7 mouse cellular contexts compared by ENCODE assay signal in the genomic region with DNA sequence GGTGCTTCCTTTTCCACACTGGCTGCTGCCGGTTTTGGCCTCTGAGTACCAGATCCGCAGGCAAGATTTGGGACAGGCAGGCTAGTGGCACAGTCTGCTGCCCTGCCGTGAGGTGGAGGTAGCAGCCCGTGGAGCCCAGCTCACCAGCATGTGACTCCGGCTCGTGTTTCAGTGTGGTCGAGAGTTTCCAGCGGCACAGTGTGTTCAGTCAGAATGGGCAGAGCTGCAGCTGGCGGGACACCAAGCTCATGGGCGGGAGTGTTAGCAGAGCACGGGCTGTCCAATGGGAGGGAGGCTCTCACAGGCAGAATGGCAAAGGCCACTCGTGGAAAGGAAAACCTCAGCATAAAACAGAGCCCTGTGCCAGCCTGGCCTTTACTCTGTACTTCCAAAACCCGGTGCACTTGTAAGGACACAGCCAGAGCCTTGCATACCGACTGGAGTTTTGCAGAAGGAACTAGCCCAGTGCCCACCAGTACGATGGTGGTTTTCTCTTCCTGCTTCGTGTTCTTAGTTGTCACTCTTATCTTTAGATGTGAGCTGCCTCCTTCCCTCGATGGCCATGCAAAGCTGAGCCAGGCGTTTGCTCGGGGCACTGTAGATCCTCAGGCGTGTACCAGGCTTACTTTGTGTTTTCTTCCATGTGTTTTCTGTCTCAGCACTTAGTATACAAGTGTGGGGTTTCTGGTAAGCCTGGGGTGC. TPM values are rescaled to one million over a fixed set of nuclear protein-coding genes. Genes with fewer than 3 reads are reported as not detected.
A peak's percentile ranks its signal among the peaks of the same experiment; 100 is the strongest.
DNase-seq lines count a peak whose midpoint lies in the region; ATAC-seq lines count a peak whose summit lies in the region.

No protein-coding gene starts in this region.

- peak overlapping the region; percentile 22 for H3K27ac ChIP-seq in brown adipose tissue, adult 24 weeks (replicated peaks; ENCODE audit: low read depth, low read length)
- 0 out of 2 replicates have a peak overlapping the region, but pooled peaks have one; percentile 3 for H3K27ac ChIP-seq in intestine, embryonic 15.5 days
- no peak overlapping the region for H3K27ac ChIP-seq in stomach, embryonic 14.5 days (ENCODE audit: low read length)

- peaks cover 10% of the 10 kb centered on the region for H3K36me3 ChIP-seq in intestine, embryonic 15.5 days
- H3K36me3 ChIP-seq in stomach, embryonic 14.5 days (ENCODE audit: control insufficient read depth, insufficient read depth, low read length): peaks cover 20% of the 10 kb centered on the region; the same call in 1 of the 2 replicates

- H3K4me3 ChIP-seq in brown adipose tissue, adult 24 weeks (ENCODE audit: insufficient read depth, low read depth, low read length): no peak overlapping the region
- H3K4me3 ChIP-seq in intestine, embryonic 15.5 days (replicated peaks): no peak overlapping the region
- no peak overlapping the region for H3K4me3 ChIP-seq in stomach, embryonic 14.5 days (ENCODE audit: low read depth, low read length)

- H3K4me2 ChIP-seq in intestine, embryonic 15.5 days (replicated peaks): no peak overlapping the region
- no peak overlapping the region for H3K4me2 ChIP-seq in stomach, embryonic 14.5 days (replicated peaks; ENCODE audit: low read depth, low read length)

- H3K9ac ChIP-seq in intestine, embryonic 15.5 days: no peak overlapping the region
- H3K9ac ChIP-seq in stomach, embryonic 14.5 days (replicated peaks; ENCODE audit: low read depth, low read length): no peak overlapping the region

- H3K27me3 ChIP-seq in intestine, embryonic 15.5 days (replicated peaks): no peaks in the 10 kb centered on the region
- H3K27me3 ChIP-seq in stomach, embryonic 14.5 days (ENCODE audit: control insufficient read depth, insufficient read depth, low read length): no peaks in the 10 kb centered on the region

- no peaks in the 10 kb centered on the region for H3K9me3 ChIP-seq in intestine, embryonic 15.5 days
- H3K9me3 ChIP-seq in stomach, embryonic 14.5 days (ENCODE audit: control insufficient read depth, low read depth, low read length): no peaks in the 10 kb centered on the region

- ATAC-seq in intestine, embryonic 15.5 days: peak; percentile 56; the same call in 1 of the 2 replicates
- ATAC-seq in megakaryocyte progenitor cell, adult 5-6 weeks (replicated peaks; ENCODE audit: poor library complexity): peak; percentile 78
- peak; percentile 61; the same call in 1 of the 2 replicates for ATAC-seq in stomach, embryonic 14.5 days (ENCODE audit: insufficient number of reproducible peaks, insufficient read depth, low FRiP score, low read depth)

- WGBS in intestine, embryonic 15.5 days: 70% methylated on average over 20 of the region's 20 CpGs
- WGBS in stomach, embryonic 14.5 days: 67% methylated on average over 20 of the region's 20 CpGs

- H3K4me1 ChIP-seq in brown adipose tissue, adult 24 weeks (ENCODE audit: control insufficient read depth, insufficient read depth, insufficient read length, low read length): peaks cover 14% of the 10 kb centered on the region
- H3K4me1 ChIP-seq in intestine, embryonic 15.5 days (replicated peaks): no peaks in the 10 kb centered on the region; the same call in 1 of the 2 replicates
- H3K4me1 ChIP-seq in stomach, embryonic 14.5 days (ENCODE audit: control insufficient read depth, insufficient read depth, low read length): 0 out of 2 replicates have a peak, but pooled peaks cover 3% of the 10 kb centered on the region

- DNase-seq in Muller cell, postnatal 12 days (ENCODE audit: inconsistent ontology term): peak; percentile 84
- peak; percentile 70 to 71 for DNase-seq in frontal cortex, postnatal 25 days (ENCODE audit: low spot score in 2 of 2)
- DNase-seq in left cerebral cortex, adult 9 months (ENCODE audit: low spot score in 2 of 2): peak; percentile 81 to 94

RNA-seq across cellular contexts. Expression of a gene that starts 31.0 kb away (rescaled TPM):
- 24.3 and 28.0 TPM in 2 replicates for polyA plus RNA-seq in brown adipose tissue, adult 24 weeks (2012; ENCODE audit: insufficient read depth, insufficient read length, missing spikeins)
- polyA plus RNA-seq in intestine, embryonic 15.5 days (2015; fragmentation: Nextera tagmentation; extraction: Ambion mirVana): 10.4 and 11.0 TPM in 2 replicates
- total RNA-seq in megakaryocyte progenitor cell, adult 5-6 weeks (2015): 13.5 and 13.9 TPM in 2 replicates
- total RNA-seq in megakaryocyte progenitor cell, adult 5-6 weeks (2017): 13.7 and 16.7 TPM in 2 replicates
- polyA plus RNA-seq in stomach, embryonic 14.5 days (2014; fragmentation: Nextera tagmentation; extraction: Ambion mirVana): 11.3 and 11.8 TPM in 2 replicates

RNA-seq across cellular contexts. Expression of a gene that starts 38.9 kb away (rescaled TPM):
- polyA plus RNA-seq in brown adipose tissue, adult 24 weeks (2012; ENCODE audit: insufficient read depth, insufficient read length, missing spikeins): 6.3 and 6.9 TPM in 2 replicates
- polyA plus RNA-seq in intestine, embryonic 15.5 days (2015; fragmentation: Nextera tagmentation; extraction: Ambion mirVana): 8.6 and 9.2 TPM in 2 replicates
- 4.3 and 4.4 TPM in 2 replicates for total RNA-seq in megakaryocyte progenitor cell, adult 5-6 weeks (2015)
- 4.8 and 7.5 TPM in 2 replicates for total RNA-seq in megakaryocyte progenitor cell, adult 5-6 weeks (2017)
- 13.0 and 15.3 TPM in 2 replicates for polyA plus RNA-seq in stomach, embryonic 14.5 days (2014; fragmentation: Nextera tagmentation; extraction: Ambion mirVana)

RNA-seq across cellular contexts. Expression of a gene that starts 39.1 kb away (rescaled TPM):
- polyA plus RNA-seq in brown adipose tissue, adult 24 weeks (2012; ENCODE audit: insufficient read depth, insufficient read length, missing spikeins): 101 and 111 TPM in 2 replicates
- polyA plus RNA-seq in intestine, embryonic 15.5 days (2015; fragmentation: Nextera tagmentation; extraction: Ambion mirVana): 268 and 278 TPM in 2 replicates
- total RNA-seq in megakaryocyte progenitor cell, adult 5-6 weeks (2015): 129 and 137 TPM in 2 replicates
- 93.9 and 96.9 TPM in 2 replicates for total RNA-seq in megakaryocyte progenitor cell, adult 5-6 weeks (2017)
- 209 and 221 TPM in 2 replicates for polyA plus RNA-seq in stomach, embryonic 14.5 days (2014; fragmentation: Nextera tagmentation; extraction: Ambion mirVana)

RNA-seq across cellular contexts. Expression of a gene that starts 50.9 kb away (rescaled TPM):
- polyA plus RNA-seq in brown adipose tissue, adult 24 weeks (2012; ENCODE audit: insufficient read depth, insufficient read length, missing spikeins): 1.2 and 2.9 TPM in 2 replicates
- polyA plus RNA-seq in intestine, embryonic 15.5 days (2015; fragmentation: Nextera tagmentation; extraction: Ambion mirVana): 3.0 and 3.2 TPM in 2 replicates
- 5.1 and 6.5 TPM in 2 replicates for total RNA-seq in megakaryocyte progenitor cell, adult 5-6 weeks (2015)
- 3.7 and 5.1 TPM in 2 replicates for total RNA-seq in megakaryocyte progenitor cell, adult 5-6 weeks (2017)
- polyA plus RNA-seq in stomach, embryonic 14.5 days (2014; fragmentation: Nextera tagmentation; extraction: Ambion mirVana): 6.5 and 8.2 TPM in 2 replicates

RNA-seq across cellular contexts. Expression of a gene that starts 56.6 kb away (rescaled TPM):
- 13.9 and 15.7 TPM in 2 replicates for polyA plus RNA-seq in brown adipose tissue, adult 24 weeks (2012; ENCODE audit: insufficient read depth, insufficient read length, missing spikeins)
- polyA plus RNA-seq in intestine, embryonic 15.5 days (2015; fragmentation: Nextera tagmentation; extraction: Ambion mirVana): 62.9 and 67.2 TPM in 2 replicates
- 50.4 and 61.9 TPM in 2 replicates for total RNA-seq in megakaryocyte progenitor cell, adult 5-6 weeks (2015)
- total RNA-seq in megakaryocyte progenitor cell, adult 5-6 weeks (2017): 45.8 and 47.5 TPM in 2 replicates
- 65.7 and 67.0 TPM in 2 replicates for polyA plus RNA-seq in stomach, embryonic 14.5 days (2014; fragmentation: Nextera tagmentation; extraction: Ambion mirVana)
